Mouse (Mus musculus) intestine, postnatal 0 days (tissue): Measurements from ENCODE around the gene Mbd3l2. TPM values are rescaled to one million over a fixed set of nuclear protein-coding genes. Genes with fewer than 3 reads are reported as not detected.
"Not testable (repeated sequence)": the region's sequence is repeated elsewhere in the genome, so short reads cannot be mapped to it uniquely, and the experiment has no call there.

Source experiments
- ATAC-seq: fragments of 200-750 bp; cut with Nextera tagmentation; 2 replicates; pipeline ENCODE4 v1.8.0; 2017; ENCODE audit warnings: mild to moderate bottlenecking, moderate TSS enrichment, moderate library complexity
- H3K27ac ChIP-seq: fragments of 300-500 bp; sonication (generic); 2 replicates; pipeline ENCODE4 v1.5.1; 2014; ENCODE audit warnings: mild to moderate bottlenecking, low read depth, low read length, moderate library complexity
- H3K27me3 ChIP-seq: fragments of 300-500 bp; sonication (generic); replicated peaks from 2 replicates; pipeline ENCODE4 v1.6.1; 2014; ENCODE audit warnings: low read length, mixed read lengths; ENCODE audit not compliant: control insufficient read depth, insufficient read depth
- H3K36me3 ChIP-seq: fragments of 300-500 bp; sonication (generic); 2 replicates; pipeline ENCODE4 v1.6.1; 2014; ENCODE audit warnings: mild to moderate bottlenecking, moderate library complexity; ENCODE audit not compliant: control insufficient read depth, insufficient read depth
- H3K4me1 ChIP-seq: fragments of 300-500 bp; sonication (generic); replicated peaks from 2 replicates; pipeline ENCODE4 v1.6.1; 2014; ENCODE audit warnings: antibody characterized with exemption, low read length, mixed read lengths; ENCODE audit not compliant: control insufficient read depth, insufficient read depth
- H3K4me2 ChIP-seq: fragments of 300-500 bp; sonication (generic); replicated peaks from 2 replicates; pipeline ENCODE4 v1.6.1; 2014; ENCODE audit warnings: low read depth, mild to moderate bottlenecking, moderate library complexity
- H3K4me3 ChIP-seq: fragments of 300-500 bp; sonication (generic); 2 replicates; pipeline ENCODE4 v1.5.1; 2014; ENCODE audit warnings: low read depth, low read length
- H3K9ac ChIP-seq: fragments of 300-500 bp; sonication (generic); 2 replicates; pipeline ENCODE4 v1.6.1; 2014; ENCODE audit warnings: mild to moderate bottlenecking, low read depth, low read length
- H3K9me3 ChIP-seq: fragments of 300-500 bp; sonication (generic); 2 replicates; pipeline ENCODE4 v1.6.1; 2016; ENCODE audit warnings: mixed run types; ENCODE audit not compliant: control insufficient read depth
- CTCF ChIP-seq: sonication (generic); IDR thresholded peaks from 2 replicates; pipeline ENCODE4 v1.5.1; 2016; ENCODE audit warnings: low read depth, mild to moderate bottlenecking, control low read depth, antibody characterized with exemption, moderate library complexity
- WGBS: fragments of 180-500 bp; shearing (Covaris S2); extraction: QIAGEN DNeasy Blood & Tissue Kit; methylation state at CpG from one replicate; pipeline ENCODE4 v1.1.7; 2014; 5-methylcytosine and 5-hydroxymethylcytosine counted together
- polyA plus RNA-seq: library from polyadenylated mRNA; unstranded; fragments of >200 nt; fragmentation: Nextera tagmentation; extraction: Ambion mirVana; gene quantifications from 2 replicates; pipeline ENCODE4 v1.2.1, GENCODE M21; 2015

Mbd3l2 gene
- polyA plus RNA-seq = not detected in 2 replicates

DNA sequence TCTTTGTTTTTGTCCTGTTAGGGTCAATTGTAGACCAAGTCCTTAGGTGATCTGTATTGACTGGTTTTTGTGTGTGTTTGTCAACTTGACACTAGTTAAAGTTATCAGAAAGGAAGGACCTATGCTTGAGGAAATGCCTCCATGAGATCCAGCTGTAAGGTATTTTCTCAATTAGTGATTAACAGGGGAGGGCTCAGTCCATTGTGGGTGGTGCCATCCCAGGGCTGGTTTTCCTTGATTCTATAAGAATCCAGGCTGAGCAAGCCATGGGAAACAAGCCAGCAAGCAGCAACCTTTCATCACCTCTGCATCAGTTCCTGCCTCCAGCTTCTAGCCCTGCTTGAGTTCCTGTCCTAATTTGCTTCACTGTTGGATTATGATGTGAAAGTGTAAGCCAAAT is at the start of gene Mbd3l2:
Gene Mbd3l2, plus strand, starts transcription at position 301 of the 400 bp plus-strand sequence.
- TF ChIP-seq CTCF = no peak
- no peaks in the 10 kb centered on the region for H3K27me3 ChIP-seq
- H3K9me3 ChIP-seq = no peaks in the 10 kb centered on the region
- H3K9ac ChIP-seq = no peak within 1 kb of the TSS
- H3K4me1 ChIP-seq = no peaks in the 10 kb centered on the region
- H3K4me3 ChIP-seq = no peak within 1 kb of the TSS
- H3K4me2 ChIP-seq = no peak within 1 kb of the TSS
- no peaks in the 10 kb centered on the region for H3K36me3 ChIP-seq
- no peak for ATAC-seq
- H3K27ac ChIP-seq = no peak within 1 kb of the TSS

DNA sequence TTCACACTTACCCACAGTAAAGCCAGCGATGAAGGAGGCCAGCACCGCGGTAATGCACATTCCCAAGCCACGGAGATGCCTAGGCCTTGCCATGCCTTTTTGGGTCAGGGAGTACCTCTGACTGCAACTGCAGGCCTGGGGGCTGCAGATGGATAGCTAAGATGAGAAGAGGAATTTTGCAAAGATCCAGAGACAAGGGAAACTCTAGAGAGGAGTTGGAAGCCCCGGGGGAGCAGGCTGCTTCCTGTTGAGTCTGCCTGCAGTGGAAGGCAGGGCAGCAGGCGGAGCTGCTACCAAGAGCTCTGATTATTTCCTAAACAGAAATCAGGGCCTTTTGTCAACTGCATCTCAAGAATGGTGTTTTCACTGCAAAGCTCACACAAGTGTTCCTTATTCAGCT is 44.7 kb upstream of the Mbd3l2 start:
- no peaks in the 10 kb centered on the region for H3K9me3 ChIP-seq
- H3K27ac ChIP-seq = no peak overlapping the region
- H3K36me3 ChIP-seq = no peaks in the 10 kb centered on the region
- ATAC-seq = no peak
- WGBS = 29% methylated on average over 6 of the region's 6 CpGs
- H3K4me2 ChIP-seq = no peak overlapping the region
- H3K4me1 ChIP-seq = no peaks in the 10 kb centered on the region
- TF ChIP-seq CTCF = no peak
- H3K27me3 ChIP-seq = no peaks in the 10 kb centered on the region
- H3K4me3 ChIP-seq = no peak overlapping the region
- no peak overlapping the region for H3K9ac ChIP-seq

DNA sequence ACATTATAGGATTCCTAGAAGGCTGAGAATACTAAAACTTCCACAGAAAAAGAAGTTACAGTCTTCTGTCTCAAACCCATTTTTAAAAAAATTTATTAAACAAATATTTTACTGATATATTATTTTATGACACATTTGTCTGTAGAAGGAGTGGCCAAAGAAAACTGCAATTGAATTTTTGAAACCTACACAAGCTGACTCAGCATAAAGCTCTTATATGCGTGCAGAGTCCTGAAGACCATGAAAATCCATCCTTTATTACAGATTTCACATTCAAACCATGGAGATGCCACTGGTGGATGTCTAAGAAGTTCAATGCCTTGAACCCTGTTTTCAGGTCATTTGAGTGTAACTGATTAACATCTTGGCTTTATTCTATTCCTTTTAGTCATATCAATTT is 30.8 kb upstream of the Mbd3l2 start:
- Histone ChIP-seq H3K9ac (no peak overlapping the region), H3K27ac (no peak overlapping the region), H3K9me3 (no peaks in the 10 kb centered on the region), H3K4me1 (no peaks in the 10 kb centered on the region), H3K4me2 (no peak overlapping the region), H3K4me3 (no peak overlapping the region), H3K27me3 (no peaks in the 10 kb centered on the region), H3K36me3 (no peaks in the 10 kb centered on the region)
- no peak for ATAC-seq
- no peak for TF ChIP-seq CTCF
- WGBS = 84% methylated on average over 1 of the region's 1 CpGs

DNA sequence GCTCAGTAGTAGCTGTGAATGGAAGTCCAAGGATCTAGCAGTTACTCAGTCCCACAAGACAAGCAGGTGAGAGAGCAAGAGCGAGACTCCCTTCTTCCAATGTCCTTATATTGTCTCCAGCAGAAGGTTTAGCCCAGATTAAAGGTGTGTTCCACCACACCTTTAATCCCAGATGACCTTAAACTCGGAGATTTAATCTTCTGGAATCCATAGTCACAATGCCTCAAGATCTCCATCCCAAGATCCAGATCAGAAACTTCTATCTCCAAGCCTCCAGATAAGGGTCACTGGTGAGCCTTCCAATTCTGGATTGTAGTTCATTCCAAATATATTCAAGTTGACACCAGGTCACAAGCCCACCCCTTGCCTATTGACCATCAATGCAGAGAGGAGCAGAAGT is 27.6 kb upstream of the Mbd3l2 start, which contains the start of gene Naalad2:
Gene Naalad2, minus strand, starts transcription at position 101 of the 400 bp plus-strand sequence.
- not testable (repeated sequence) for ATAC-seq, H3K36me3 ChIP-seq, H3K4me3 ChIP-seq, H3K27ac ChIP-seq, H3K4me1 ChIP-seq, H3K4me2 ChIP-seq, H3K27me3 ChIP-seq, H3K9ac ChIP-seq, H3K9me3 ChIP-seq
- WGBS = 71% methylated on average over 2 of the region's 2 CpGs

DNA sequence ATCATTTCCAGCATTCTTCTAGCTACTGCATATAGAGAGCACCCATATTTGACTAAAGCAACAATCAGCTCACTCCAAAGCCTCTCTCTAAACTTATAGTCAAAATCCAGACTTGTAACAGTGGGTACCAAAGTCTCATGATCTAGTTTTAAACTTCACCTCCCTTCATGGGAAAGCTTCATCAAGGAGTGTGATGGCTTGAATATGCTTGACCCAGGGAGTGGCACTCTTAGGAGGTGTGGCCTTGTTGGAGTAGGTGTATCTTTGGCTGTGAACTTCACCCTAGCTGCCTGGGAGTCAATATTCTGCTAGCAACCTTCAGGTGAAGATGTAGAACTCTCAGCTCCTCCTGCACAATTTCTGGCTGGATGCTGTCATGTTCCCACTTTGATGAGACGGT is 26.3 kb upstream of the Mbd3l2 start, which contains the start of gene Ubtfl1:
Gene Ubtfl1, plus strand, starts transcription at position 301 of the 400 bp plus-strand sequence.
- no peak within 1 kb of the TSS for H3K27ac ChIP-seq
- TF ChIP-seq CTCF = no peak
- H3K36me3 ChIP-seq = no peaks in the 10 kb centered on the region
- WGBS = 70% methylated on average over 1 of the region's 1 CpGs
- H3K9me3 ChIP-seq = no peaks in the 10 kb centered on the region
- no peak for ATAC-seq
- no peak within 1 kb of the TSS for H3K4me2 ChIP-seq
- H3K9ac ChIP-seq = no peak within 1 kb of the TSS
- no peaks in the 10 kb centered on the region for H3K27me3 ChIP-seq
- H3K4me1 ChIP-seq = no peaks in the 10 kb centered on the region
- H3K4me3 ChIP-seq = no peak within 1 kb of the TSS

DNA sequence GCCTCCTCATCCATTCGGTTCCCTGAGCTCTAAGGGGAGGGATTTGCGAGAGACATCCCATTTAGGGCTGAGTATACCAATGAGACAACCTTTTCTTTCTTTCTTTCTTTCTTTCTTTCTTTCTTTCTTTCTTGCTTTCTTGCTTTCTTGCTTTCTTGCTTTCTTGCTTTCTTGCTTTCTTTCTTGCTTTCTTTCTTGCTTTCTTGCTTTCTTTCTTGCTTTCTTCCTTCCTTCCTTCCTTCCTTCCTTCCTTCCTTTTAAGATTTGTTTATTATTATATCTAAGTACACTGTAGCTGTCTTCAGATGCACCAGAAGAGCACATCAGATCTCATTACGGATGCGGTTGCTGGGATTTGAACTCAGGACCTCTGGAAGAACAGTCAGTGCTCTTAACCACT is 18.1 kb upstream of the Mbd3l2 start:
- 80% methylated on average over 4 of the region's 4 CpGs for WGBS
- not testable (repeated sequence) for H3K27ac ChIP-seq, H3K27me3 ChIP-seq, H3K4me1 ChIP-seq, H3K4me3 ChIP-seq, H3K4me2 ChIP-seq, H3K9ac ChIP-seq, H3K9me3 ChIP-seq, ATAC-seq, H3K36me3 ChIP-seq

DNA sequence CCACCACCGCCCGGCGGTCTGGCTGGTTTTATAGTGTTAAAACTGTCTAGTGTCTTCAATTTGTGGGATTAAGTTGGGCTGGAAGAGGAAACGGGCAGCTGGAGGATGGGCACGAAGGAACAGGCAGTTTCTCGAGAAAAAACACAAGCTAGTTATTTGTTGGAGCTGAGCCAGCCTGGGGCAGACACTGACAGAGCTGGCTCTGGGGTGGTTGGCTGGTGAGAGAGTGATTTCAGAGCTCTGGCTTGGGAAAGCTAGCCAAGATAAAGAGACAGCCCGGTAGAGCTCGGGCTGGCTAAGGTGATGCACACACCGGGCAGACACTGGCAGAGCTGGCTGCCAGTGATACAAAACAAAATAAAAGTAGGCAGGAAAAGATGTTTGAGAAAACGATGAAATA is 1.2 kb downstream of the Mbd3l2 start:
- Histone ChIP-seq H3K9ac (no peak overlapping the region), H3K36me3 (no peaks in the 10 kb centered on the region), H3K4me2 (no peak overlapping the region), H3K4me1 (no peaks in the 10 kb centered on the region), H3K9me3 (no peaks in the 10 kb centered on the region), H3K4me3 (no peak overlapping the region), H3K27ac (no peak overlapping the region), H3K27me3 (no peaks in the 10 kb centered on the region)
- ATAC-seq = no peak
- TF ChIP-seq CTCF = no peak
- WGBS = 80% methylated on average over 10 of the region's 10 CpGs
